Mouse (Mus musculus): ENCODE results near the gene 1700016D06Rik.

Gene 1700016D06Rik

GRCm38 (mm10) chr8:11633414-11633813, 67.4 kb downstream of the 1700016D06Rik start:
- peak; percentile 45 for DNase-seq

GRCm38 (mm10) chr8:11632406-11632805, 68.5 kb downstream of the 1700016D06Rik start:
- peak; percentile 34 for DNase-seq

DNA sequence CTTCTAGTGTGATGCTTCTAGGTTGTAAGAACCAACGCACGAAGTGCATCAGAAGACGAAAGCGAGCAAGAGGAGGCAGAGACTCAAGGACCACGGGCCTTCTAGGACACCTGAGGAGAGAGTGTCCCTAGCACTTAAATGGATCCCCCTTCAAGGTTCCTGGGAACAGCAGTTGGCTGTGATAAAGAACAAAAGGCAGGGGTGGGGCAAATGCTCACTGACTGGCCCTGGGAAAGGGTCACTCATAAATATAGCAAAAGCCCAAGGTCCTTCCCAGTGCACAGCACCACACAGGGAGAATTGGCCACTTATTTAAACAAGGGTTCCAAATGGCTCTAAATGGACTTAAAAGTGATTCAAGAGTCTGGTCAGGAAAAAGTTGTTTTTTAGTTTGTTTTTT, 71.7 kb downstream of the 1700016D06Rik start:
- DNase-seq: no peak

DNA sequence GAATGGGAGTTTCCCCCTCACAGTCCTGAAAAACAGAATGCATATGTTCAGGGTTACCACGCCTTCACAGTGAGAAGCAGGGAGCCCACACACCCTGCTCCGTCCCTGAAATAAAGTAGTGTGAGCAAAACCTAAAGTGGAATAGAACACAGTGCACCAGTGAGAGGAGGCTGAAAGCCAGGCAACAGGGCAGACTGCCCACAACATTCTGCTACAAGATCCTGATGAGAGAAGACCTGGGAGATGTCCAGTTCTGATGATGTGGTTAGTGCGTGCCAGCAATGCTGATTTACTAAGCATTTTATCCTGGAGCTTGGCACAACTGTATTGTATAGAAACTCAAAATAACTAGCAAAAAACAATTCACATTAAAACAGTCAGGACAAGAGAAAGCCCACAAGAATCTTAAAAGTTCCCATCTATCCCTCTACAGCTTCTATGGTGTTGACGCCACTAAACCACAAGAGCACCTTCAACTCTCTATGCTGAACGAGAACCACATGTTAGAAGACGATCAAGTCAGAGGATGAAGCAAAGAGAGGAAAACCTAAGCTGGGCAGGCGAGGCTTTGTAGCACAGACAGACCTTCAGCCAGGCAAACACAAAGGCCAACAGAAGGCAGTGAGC, 72.2 kb downstream of the 1700016D06Rik start:
- peak; percentile 33 for DNase-seq

GRCm38 (mm10) chr8:11627717-11628116, 73.1 kb downstream of the 1700016D06Rik start:
- no peak for DNase-seq

DNA sequence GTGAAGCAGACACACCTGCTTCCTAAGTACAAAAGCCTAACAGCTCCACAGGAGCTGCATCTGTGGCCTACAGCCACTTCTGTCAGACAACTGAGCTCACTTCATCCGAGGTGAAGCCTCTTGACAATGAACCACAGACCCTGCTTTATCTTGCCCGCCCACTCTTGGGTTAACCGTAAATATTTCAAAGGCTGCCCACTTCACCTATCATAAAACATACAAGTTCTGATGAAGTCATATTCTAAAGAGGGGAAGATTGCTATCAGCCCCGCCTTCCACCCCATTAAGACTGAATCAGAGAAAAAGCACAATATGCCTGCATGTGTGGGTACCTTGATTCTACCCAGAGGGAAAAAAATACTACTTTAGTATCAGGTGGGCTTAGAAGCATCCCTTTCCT, 75.8 kb downstream of the 1700016D06Rik start:
- DNase-seq: no peak

DNA sequence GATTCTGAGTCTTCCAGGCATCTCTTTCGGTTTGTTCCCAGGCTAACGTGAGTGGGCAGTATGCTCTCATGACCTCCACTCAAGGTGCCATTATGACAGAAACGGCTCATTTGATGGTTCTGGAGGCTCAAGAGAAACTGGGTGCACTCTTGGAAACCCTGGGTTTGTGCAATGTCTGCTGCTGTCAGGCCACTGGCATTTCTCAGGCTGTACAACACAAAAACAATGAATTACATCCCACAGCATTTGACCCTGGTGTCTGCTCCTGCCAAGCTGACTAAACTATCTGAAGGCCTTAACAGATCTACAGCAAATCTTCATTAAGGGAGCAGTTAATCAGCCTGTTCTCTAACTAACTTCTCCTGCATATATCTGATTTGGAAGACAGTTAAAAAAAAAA, 81.8 kb downstream of the 1700016D06Rik start:
- no peak for DNase-seq

DNA sequence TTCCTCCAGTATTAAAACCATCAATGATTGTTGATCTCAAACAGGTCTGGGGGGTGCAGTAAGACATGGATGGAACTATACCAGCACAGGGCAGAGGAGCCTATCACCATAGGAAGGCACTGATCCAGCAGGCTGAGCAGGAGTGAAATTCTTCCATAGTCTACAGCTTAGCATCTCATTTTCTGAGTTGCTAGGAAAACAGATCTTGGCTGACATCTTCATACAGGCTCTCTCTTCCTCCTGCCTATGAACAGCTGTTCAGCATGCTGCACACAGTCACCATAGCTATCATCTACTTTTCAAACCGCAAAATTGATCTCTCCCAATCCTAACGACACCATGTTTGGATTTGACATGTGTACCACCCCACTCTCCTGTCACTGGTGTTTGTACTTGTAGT, 82.8 kb downstream of the 1700016D06Rik start:
- no peak for DNase-seq

GRCm38 (mm10) chr8:11616294-11616693, 84.6 kb downstream of the 1700016D06Rik start:
- DNase-seq: peak; percentile 45

- no peak for DNase-seq
These were observed 86.6 kb downstream of the 1700016D06Rik start for GRCm38 (mm10) chr8:11614126-11614835.

GRCm38 (mm10) chr8:11608848-11609247, 92.0 kb downstream of the 1700016D06Rik start:
- no peak for DNase-seq
